Mouse (Mus musculus) intestine, embryonic 16.5 days (tissue): Measurements from ENCODE around the gene Heatr4. TPM values are rescaled to one million over a fixed set of nuclear protein-coding genes. Genes with fewer than 3 reads are reported as not detected.
"Not testable (repeated sequence)": the region's sequence is repeated elsewhere in the genome, so short reads cannot be mapped to it uniquely, and the experiment has no call there.

Experiments
- ATAC-seq: fragments of 200-750 bp; cut with Nextera tagmentation; 2 replicates; pipeline ENCODE4 v1.8.0; 2017; ENCODE audit warnings: moderate TSS enrichment, moderate library complexity
- H3K27ac ChIP-seq: fragments of 300-500 bp; sonication (generic); 2 replicates; pipeline ENCODE4 v1.5.1; 2014; ENCODE audit warnings: mild to moderate bottlenecking, low read length
- H3K27me3 ChIP-seq: fragments of 300-500 bp; sonication (generic); replicated peaks from 2 replicates; pipeline ENCODE4 v1.6.1; 2014; ENCODE audit warnings: low read length, control low read depth, mixed read lengths; ENCODE audit not compliant: control insufficient read depth, insufficient read depth
- H3K36me3 ChIP-seq: fragments of 300-500 bp; sonication (generic); 2 replicates; pipeline ENCODE4 v1.6.1; 2014; ENCODE audit warnings: low read length, control low read depth; ENCODE audit not compliant: control insufficient read depth, insufficient read depth
- H3K4me1 ChIP-seq: fragments of 300-500 bp; sonication (generic); 2 replicates; pipeline ENCODE4 v1.6.1; 2014; ENCODE audit warnings: low read length, control low read depth, mixed read lengths; ENCODE audit not compliant: control insufficient read depth, insufficient read depth
- H3K4me2 ChIP-seq: fragments of 300-500 bp; sonication (generic); 2 replicates; pipeline ENCODE4 v1.6.1; 2014; ENCODE audit warnings: low read depth, low read length, control low read depth
- H3K4me3 ChIP-seq: fragments of 300-500 bp; sonication (generic); 2 replicates; pipeline ENCODE4 v1.5.1; 2014; ENCODE audit warnings: mild to moderate bottlenecking, low read length
- H3K9ac ChIP-seq: fragments of 300-500 bp; sonication (generic); 2 replicates; pipeline ENCODE4 v1.6.1; 2014; ENCODE audit warnings: low read depth, low read length
- H3K9me3 ChIP-seq: fragments of 300-500 bp; sonication (generic); 2 replicates; pipeline ENCODE4 v1.6.1; 2016; ENCODE audit warnings: low read length, control low read depth; ENCODE audit not compliant: control insufficient read depth
- WGBS: fragments of 180-500 bp; shearing (Covaris S2); extraction: QIAGEN DNeasy Blood & Tissue Kit; methylation state at CpG from one replicate; pipeline ENCODE4 v1.1.7; 2014; 5-methylcytosine and 5-hydroxymethylcytosine counted together
- polyA plus RNA-seq: library from polyadenylated mRNA; unstranded; fragments of >200 nt; fragmentation: Nextera tagmentation; extraction: Ambion mirVana; gene quantifications from 2 replicates; pipeline ENCODE4 v1.2.1, GENCODE M21; 2015

Heatr4 gene
- polyA plus RNA-seq, 1 experiment from 2014 or later: not detected

- 90% methylated on average over 4 of the region's 4 CpGs for WGBS
These were observed 37.6 kb upstream of the Heatr4 start for GRCm38 (mm10) chr12:84022266-84022665.

GRCm38 (mm10) chr12:84020528-84020927 is 35.9 kb upstream of the Heatr4 start:
- not testable (repeated sequence) for H3K36me3 ChIP-seq, H3K4me2 ChIP-seq, H3K9ac ChIP-seq, H3K9me3 ChIP-seq, H3K4me1 ChIP-seq, H3K27me3 ChIP-seq, H3K4me3 ChIP-seq
- peak; percentile 88 for ATAC-seq
- H3K27ac ChIP-seq: peak overlapping the region; percentile 61; the same call in 1 of the 2 replicates
- WGBS: 27% methylated on average over 7 of the region's 7 CpGs

More at GRCm38 (mm10) chr12:84022266-84022665, 37.6 kb upstream of the Heatr4 start:
- H3K4me1 ChIP-seq, H3K9ac ChIP-seq, H3K4me3 ChIP-seq, H3K36me3 ChIP-seq, H3K4me2 ChIP-seq, H3K27me3 ChIP-seq, H3K27ac ChIP-seq, ATAC-seq, H3K9me3 ChIP-seq: not testable (repeated sequence)

GRCm38 (mm10) chr12:84013701-84014100 is 29.0 kb upstream of the Heatr4 start:
- Histone ChIP-seq H3K4me2 (no peak overlapping the region), H3K9me3 (no peaks in the 10 kb centered on the region), H3K4me1 (peaks cover 12% of the 10 kb centered on the region), H3K36me3 (no peaks in the 10 kb centered on the region), H3K4me3 (no peak overlapping the region), H3K27me3 (no peaks in the 10 kb centered on the region), H3K9ac (no peak overlapping the region), H3K27ac (no peak overlapping the region)
- no peak for ATAC-seq
- 89% methylated on average over 7 of the region's 7 CpGs for WGBS

GRCm38 (mm10) chr12:84013130-84013529 is 28.5 kb upstream of the Heatr4 start:
- Histone ChIP-seq H3K27ac (no peak overlapping the region), H3K9me3 (no peaks in the 10 kb centered on the region), H3K4me1 (peaks cover 15% of the 10 kb centered on the region), H3K36me3 (no peaks in the 10 kb centered on the region), H3K4me3 (no peak overlapping the region), H3K9ac (no peak overlapping the region), H3K4me2 (no peak overlapping the region), H3K27me3 (no peaks in the 10 kb centered on the region)
- WGBS: 70% methylated on average over 6 of the region's 6 CpGs
- no peak for ATAC-seq

GRCm38 (mm10) chr12:84011251-84012040 is 26.8 kb upstream of the Heatr4 start:
- peak overlapping the region; percentile 30 for H3K9ac ChIP-seq

GRCm38 (mm10) chr12:84010201-84010600 is 25.5 kb upstream of the Heatr4 start:
- Histone ChIP-seq H3K9ac (peak overlapping the region; percentile 70), H3K4me1 (peaks cover 15% of the 10 kb centered on the region), H3K27me3 (no peaks in the 10 kb centered on the region), H3K4me3 (peak overlapping the region; percentile 53), H3K27ac (no peak overlapping the region), H3K36me3 (no peaks in the 10 kb centered on the region), H3K9me3 (no peaks in the 10 kb centered on the region), H3K4me2 (peak overlapping the region; percentile 57)
- WGBS: 70% methylated on average over 3 of the region's 3 CpGs
- ATAC-seq: no peak

More at GRCm38 (mm10) chr12:84011251-84012040, 26.8 kb upstream of the Heatr4 start:
- WGBS: 49% methylated on average over 12 of the region's 12 CpGs
- no peaks in the 10 kb centered on the region for H3K9me3 ChIP-seq
- peak overlapping the region; percentile 53 for H3K4me3 ChIP-seq
- no peaks in the 10 kb centered on the region for H3K27me3 ChIP-seq
- peak overlapping the region; percentile 57 for H3K4me2 ChIP-seq
- 0 out of 2 replicates have a peak, but pooled peaks have one; percentile 15 for ATAC-seq
- H3K36me3 ChIP-seq: no peaks in the 10 kb centered on the region
- H3K4me1 ChIP-seq: peaks cover 15% of the 10 kb centered on the region
- H3K27ac ChIP-seq: 0 out of 2 replicates have a peak overlapping the region, but pooled peaks have one; percentile 2

- 1% methylated on average over 50 of the region's 70 CpGs for WGBS
- ATAC-seq: peak; percentile 99
- peak within 1 kb of the TSS; percentile 90 for H3K27ac ChIP-seq
- not testable (repeated sequence) for H3K27me3 ChIP-seq, H3K36me3 ChIP-seq, H3K9me3 ChIP-seq
- H3K9ac ChIP-seq: peak within 1 kb of the TSS; percentile 70
- H3K4me2 ChIP-seq: peak within 1 kb of the TSS; percentile 57
- H3K4me3 ChIP-seq: peak within 1 kb of the TSS; percentile 53
- peaks cover 15% of the 10 kb centered on the region for H3K4me1 ChIP-seq
These were observed 24.7 kb upstream of the Heatr4 start, which contains the start of gene Acot1 for GRCm38 (mm10) chr12:84009171-84009965. Gene Acot1, plus strand, starts transcription at chr12:84009490.

- no peaks in the 10 kb centered on the region for H3K9me3 ChIP-seq
- peak; percentile 10 for ATAC-seq
- WGBS: 47% methylated on average over 8 of the region's 8 CpGs
- H3K27ac ChIP-seq: peak overlapping the region; percentile 90
- peak overlapping the region; percentile 53 for H3K4me3 ChIP-seq
- peak overlapping the region; percentile 57 for H3K4me2 ChIP-seq
- H3K9ac ChIP-seq: peak overlapping the region; percentile 70
- H3K27me3 ChIP-seq: no peaks in the 10 kb centered on the region
- no peaks in the 10 kb centered on the region for H3K36me3 ChIP-seq
- H3K4me1 ChIP-seq: peaks cover 15% of the 10 kb centered on the region
These were observed 24.1 kb upstream of the Heatr4 start for GRCm38 (mm10) chr12:84008729-84009128.

GRCm38 (mm10) chr12:84008251-84008650 is 23.6 kb upstream of the Heatr4 start:
- H3K27ac ChIP-seq: no peak overlapping the region; the same call in 1 of the 2 replicates
- H3K36me3 ChIP-seq: no peaks in the 10 kb centered on the region
- H3K9me3 ChIP-seq: no peaks in the 10 kb centered on the region
- WGBS: 85% methylated on average over 12 of the region's 12 CpGs
- H3K4me1 ChIP-seq: peaks cover 15% of the 10 kb centered on the region
- no peak overlapping the region for H3K9ac ChIP-seq
- H3K27me3 ChIP-seq: no peaks in the 10 kb centered on the region
- ATAC-seq: no peak
- H3K4me3 ChIP-seq: no peak overlapping the region
- H3K4me2 ChIP-seq: no peak overlapping the region
